Mouse (Mus musculus): ENCODE measurements at regions not wholly inside any gene's neighbourhood (a gene's known extent, or its start where the extent isn't known, plus 50 kb on each side); places are given as distances from the start of the nearest gene placed in this dataset.

- no peak for TF ChIP-seq POLR2A (IDR thresholded peaks at IDR 0.05; ENCODE audit: control insufficient read depth, low read depth, low read length)
- no peak for TF ChIP-seq CTCF (IDR thresholded peaks at IDR 0.05; ENCODE audit: control insufficient read depth, insufficient read depth, insufficient replicate concordance, low read depth, low read length)
Observed at GRCm38 (mm10) chr11:114482070-114482469, 186.3 kb upstream of the Rpl38 start.
